Mouse (Mus musculus): ENCODE results near the gene Hfm1.

DNA sequence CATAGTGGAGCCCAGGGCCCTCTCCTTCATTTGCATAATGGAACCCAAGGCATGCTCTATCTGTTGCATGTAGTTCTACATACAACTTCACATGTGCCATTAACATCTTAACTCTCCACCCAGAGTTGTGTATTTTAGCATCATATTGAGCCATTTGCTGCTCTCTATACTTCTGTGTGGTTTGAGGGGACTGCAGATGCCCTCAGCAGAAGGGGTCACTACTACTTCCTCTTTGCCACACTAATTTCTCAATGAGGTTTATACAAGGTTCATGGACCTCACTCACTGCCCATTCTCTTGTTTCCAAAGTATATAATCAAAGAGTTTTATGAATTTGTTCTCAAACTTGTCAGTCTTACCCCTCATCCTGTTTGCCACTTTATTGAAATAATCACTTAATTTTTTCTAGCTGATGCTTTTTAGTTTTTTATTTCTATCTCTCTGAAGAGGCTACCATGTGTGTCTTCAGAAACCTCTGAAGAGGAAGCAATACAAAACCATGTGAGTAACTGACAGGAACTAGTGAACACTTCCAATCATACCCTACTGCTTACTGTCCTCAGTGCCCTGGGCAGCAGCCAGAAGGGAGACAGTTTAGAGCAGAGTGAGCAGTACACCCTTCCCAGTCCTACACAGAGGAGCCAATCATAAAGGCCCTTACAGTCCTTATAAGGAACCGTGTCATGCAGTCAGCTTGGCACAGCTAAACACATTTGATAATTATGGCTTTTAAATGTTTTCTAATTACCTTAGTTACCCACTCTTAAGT, 38.6 kb downstream of the Hfm1 start:
- TF ChIP-seq CTCF (IDR thresholded peaks at IDR 0.05; ENCODE audit: low read depth, low read length) (no peak), GATA1 (IDR thresholded peaks at IDR 0.05; ENCODE audit: borderline replicate concordance, low read length) (no peak)
